11 mouse cellular contexts compared by ENCODE assay signal in genomic region chr15:77182800-77183199, GRCm38 (mm10).
A peak's percentile ranks its signal among the peaks of the same experiment; 100 is the strongest.
DNase-seq lines count a peak whose midpoint lies in the region; ATAC-seq lines count a peak whose summit lies in the region.
"Had no signal": no experiment of that assay in that cellular context is flagged by ENCODE, and none has a peak within 500 bp of the region (broad histone marks: within the 10 kb centered on the region; RNA-seq: fewer than 3 reads in every experiment).

No protein-coding gene starts in this region.

- no peak for DNase-seq in embryonic facial prominence, embryonic 10.5 days (ENCODE audit: low spot score)
- DNase-seq in left cerebral cortex, postnatal 4 days: peak; percentile 29
- no peak for DNase-seq in left cerebral cortex, postnatal 36 days (ENCODE audit: low spot score in 2 of 2)
- peak; percentile 56 to 62 for DNase-seq in cerebellum, adult 18-20 months
- DNase-seq in heart, postnatal 10 days: peak; percentile 45 to 56
- DNase-seq in gastrocnemius, postnatal 36 days: no peak
- DNase-seq in embryo, embryonic 10 days (ENCODE audit: low spot score): no peak
- DNase-seq: layer of hippocampus, postnatal 36 days; lung, adult 18-20 months had no signal

- H3K27me3 ChIP-seq in embryonic facial prominence, embryonic 12.5 days: no peaks in the 10 kb centered on the region
- no peaks in the 10 kb centered on the region for H3K27me3 ChIP-seq in embryonic facial prominence, embryonic 10.5 days (replicated peaks; ENCODE audit: low read depth, poor library complexity, severe bottlenecking)
- H3K27me3 ChIP-seq: midbrain, embryonic 13.5 days had no signal

- no peak overlapping the region for H3K4me3 ChIP-seq in embryonic facial prominence, embryonic 12.5 days
- no peak overlapping the region for H3K4me3 ChIP-seq in embryonic facial prominence, embryonic 10.5 days
- H3K4me3 ChIP-seq: midbrain, embryonic 13.5 days had no signal

- intact Hi-C loops in left cerebral cortex, postnatal 4 days (cut with DNase I): no loop called here
- intact Hi-C loops in left cerebral cortex, postnatal 36 days (cut with DNase I): no loop called here
- intact Hi-C loops in heart, postnatal 10 days (cut with DNase I): no loop called here
- intact Hi-C loops in gastrocnemius, postnatal 36 days (cut with DNase I): no loop called here

- peak overlapping the region; percentile 57; the same call in 1 of the 2 replicates for H3K27ac ChIP-seq in embryonic facial prominence, embryonic 12.5 days
- H3K27ac ChIP-seq in embryonic facial prominence, embryonic 10.5 days (replicated peaks): no peak overlapping the region
- H3K27ac ChIP-seq: midbrain, embryonic 13.5 days had no signal

- WGBS in embryonic facial prominence, embryonic 12.5 days: 55% methylated on average over 5 of the region's 5 CpGs
- WGBS in embryonic facial prominence, embryonic 10.5 days: 74% methylated on average over 5 of the region's 5 CpGs

- peaks cover 2% of the 10 kb centered on the region; the same call in 1 of the 2 replicates for H3K9me3 ChIP-seq in embryonic facial prominence, embryonic 12.5 days
- peaks cover 4% of the 10 kb centered on the region for H3K9me3 ChIP-seq in embryonic facial prominence, embryonic 10.5 days

- H3K4me2 ChIP-seq in embryonic facial prominence, embryonic 12.5 days (replicated peaks): no peak overlapping the region
- H3K4me2 ChIP-seq: midbrain, embryonic 13.5 days had no signal

- ATAC-seq in embryonic facial prominence, embryonic 12.5 days (ENCODE audit: insufficient number of reproducible peaks, insufficient read depth, low FRiP score, low TSS enrichment): no peak
- ATAC-seq: midbrain, embryonic 13.5 days had no signal

- H3K9ac ChIP-seq in embryonic facial prominence, embryonic 12.5 days: peak overlapping the region; percentile 4; the same call in 1 of the 2 replicates
- H3K9ac ChIP-seq: midbrain, embryonic 13.5 days had no signal

- peaks cover 14% of the 10 kb centered on the region; the same call in 1 of the 2 replicates for H3K4me1 ChIP-seq in embryonic facial prominence, embryonic 12.5 days
- peaks cover 23% of the 10 kb centered on the region for H3K4me1 ChIP-seq in embryonic facial prominence, embryonic 10.5 days

- H3K36me3 ChIP-seq in embryonic facial prominence, embryonic 12.5 days: no peaks in the 10 kb centered on the region
- peaks cover 10% of the 10 kb centered on the region for H3K36me3 ChIP-seq in embryonic facial prominence, embryonic 10.5 days (replicated peaks)
- H3K36me3 ChIP-seq: midbrain, embryonic 13.5 days had no signal

Comparison
In these comparisons a context has a peak if more than half of its experiments do, and no peak if none do; other contexts are left out.
1. DNase-seq: peak in left cerebral cortex, postnatal 4 days (single experiment), cerebellum, adult 18-20 months (2 of 2) and heart, postnatal 10 days (2 of 2); none in embryonic facial prominence, embryonic 10.5 days (single experiment), left cerebral cortex, postnatal 36 days (0 of 2), gastrocnemius, postnatal 36 days (0 of 2) and embryo, embryonic 10 days (single experiment).